Mouse (Mus musculus): ENCODE results near the gene Sumo2.

- TF ChIP-seq CTCF (IDR thresholded peaks at IDR 0.05; ENCODE audit: control insufficient read depth, insufficient read depth, insufficient replicate concordance, low read depth, low read length) = no peak
- TF ChIP-seq POLR2A (IDR thresholded peaks at IDR 0.05; ENCODE audit: control insufficient read depth, low read depth, low read length) = no peak
Measured at GRCm38 (mm10) chr11:115513271-115514237, 22.5 kb downstream of the Sumo2 start.
